Mouse (Mus musculus) myocyte (in vitro differentiated cells): ENCODE data around the gene Akap5. TPM values are rescaled to one million over a fixed set of nuclear protein-coding genes. Genes with fewer than 3 reads are reported as not detected.

Experiments
- H3K27me3 ChIP-seq: one replicate; pipeline ENCODE4 v1.6.1; 2011; ENCODE audit not compliant: control insufficient read depth, insufficient read depth, insufficient read length
- H3K36me3 ChIP-seq: one replicate; pipeline ENCODE4 v1.6.1; 2011; ENCODE audit not compliant: control insufficient read depth, insufficient read depth
- H3K4me2 ChIP-seq: one replicate; pipeline ENCODE4 v1.6.1; 2011; ENCODE audit warnings: low read depth, control low read depth
- H3K4me3 ChIP-seq: one replicate; pipeline ENCODE4 v1.5.1; 2011; ENCODE audit warnings: mild to moderate bottlenecking, control low read depth, moderate library complexity
- H3K79me2 ChIP-seq: one replicate; pipeline ENCODE4 v1.6.1; 2011; ENCODE audit not compliant: control insufficient read depth, insufficient read depth
- H3ac ChIP-seq: one replicate; pipeline ENCODE4 v1.6.1; 2011; ENCODE audit not compliant: control insufficient read depth, insufficient read length
- CEBPB ChIP-seq: IDR thresholded peaks from 2 replicates; pipeline ENCODE4 v1.6.1; 2011; ENCODE audit warnings: mild to moderate bottlenecking, moderate library complexity; ENCODE audit not compliant: poor library complexity, insufficient read depth, severe bottlenecking
- E2F4 ChIP-seq: IDR thresholded peaks from one replicate; pipeline ENCODE4 v1.6.1; 2011; ENCODE audit warnings: mild to moderate bottlenecking, control low read depth, moderate library complexity; ENCODE audit not compliant: insufficient read depth
- MAX ChIP-seq: IDR thresholded peaks from one replicate; pipeline ENCODE4 v1.6.1; 2011; ENCODE audit warnings: low read depth, mild to moderate bottlenecking, control low read depth
- MYOD1 ChIP-seq, 3 experiments: IDR thresholded peaks; one replicate each; pipeline ENCODE4 v1.6.1; 2011; ENCODE audit warnings: control low read depth in 2 of 3, low read depth in 2 of 3, mild to moderate bottlenecking in 2 of 3, moderate library complexity in 1 of 3; ENCODE audit not compliant: insufficient read length in 2 of 3, control insufficient read depth in 1 of 3
- MYOG ChIP-seq, 3 experiments: IDR thresholded peaks; one replicate each; pipeline ENCODE4 v1.6.1; 2011; ENCODE audit warnings: control low read depth in 2 of 3, low read depth in 2 of 3, mild to moderate bottlenecking in 2 of 3; ENCODE audit not compliant: insufficient read length in 2 of 3, control insufficient read depth in 1 of 3, insufficient read depth in 1 of 3
- POLR2A ChIP-seq: IDR thresholded peaks from one replicate; pipeline ENCODE4 v1.6.1; 2011; ENCODE audit warnings: low read depth, mild to moderate bottlenecking, control low read depth, moderate library complexity; ENCODE audit not compliant: insufficient read length
- POLR2AphosphoS2 ChIP-seq: IDR thresholded peaks from one replicate; pipeline ENCODE4 v1.6.1; 2011; ENCODE audit warnings: low read depth, control low read depth; ENCODE audit not compliant: insufficient read length
- REST ChIP-seq: IDR thresholded peaks from one replicate; pipeline ENCODE4 v1.6.1; 2011; ENCODE audit warnings: mild to moderate bottlenecking, control low read depth, moderate library complexity; ENCODE audit not compliant: insufficient read depth, insufficient read length
- SRF ChIP-seq: IDR thresholded peaks from one replicate; pipeline ENCODE4 v1.6.1; 2011; ENCODE audit warnings: low read depth; ENCODE audit not compliant: control insufficient read depth, insufficient read length
- TCF12 ChIP-seq: IDR thresholded peaks from one replicate; pipeline ENCODE4 v1.6.1; 2011; ENCODE audit warnings: mild to moderate bottlenecking, control low read depth; ENCODE audit not compliant: poor library complexity, insufficient read depth, severe bottlenecking
- TCF3 ChIP-seq: IDR thresholded peaks from one replicate; pipeline ENCODE4 v1.6.1; 2011; ENCODE audit warnings: low read depth, control low read depth; ENCODE audit not compliant: insufficient read length
- USF1 ChIP-seq: IDR thresholded peaks from one replicate; pipeline ENCODE4 v1.6.1; 2011; ENCODE audit warnings: low read depth, mild to moderate bottlenecking, control low read depth, moderate library complexity
- polyA plus RNA-seq: library from polyadenylated mRNA; unstranded; fragments of >200 nt; fragmentation: generic; extraction: Trizol; gene quantifications from one replicate; pipeline ENCODE4 v1.2.1, GENCODE M21; 2012; ENCODE audit warnings: missing spikeins

Gene Akap5
- polyA plus RNA-seq, 1 experiment: 0.02 TPM

GRCm38 (mm10) chr12:76303474-76303873, 21.2 kb upstream of the Akap5 start:
- Histone ChIP-seq H3K79me2 (no peaks in the 10 kb centered on the region), H3K36me3 (peaks cover 16% of the 10 kb centered on the region), H3K27me3 (no peaks in the 10 kb centered on the region), H3K4me3 (no peak overlapping the region), H3K4me2 (no peak overlapping the region), H3ac (no peak overlapping the region)
- TF ChIP-seq POLR2A (no peak), MYOG (IDR thresholded peaks at IDR 0.05; ENCODE audit: control insufficient read depth in 1 of 3, insufficient read depth in 1 of 3, insufficient read length in 2 of 3, low read depth in 2 of 3) (no peak), TCF3 (no peak), POLR2AphosphoS2 (no peak), E2F4 (no peak), USF1 (no peak), TCF12 (no peak), MAX (no peak), CEBPB (no peak), MYOD1 (IDR thresholded peaks at IDR 0.05; ENCODE audit: control insufficient read depth in 1 of 3, insufficient read length in 2 of 3, low read depth in 2 of 3) (no peak), SRF (no peak), REST (no peak)

- H3K79me2 ChIP-seq: no peaks in the 10 kb centered on the region
- H3K4me3 ChIP-seq: no peak overlapping the region
- H3K36me3 ChIP-seq: peaks cover 16% of the 10 kb centered on the region
- TF ChIP-seq TCF12: no peak
- H3K27me3 ChIP-seq: no peaks in the 10 kb centered on the region
- no peak overlapping the region for H3K4me2 ChIP-seq
- no peak overlapping the region for H3ac ChIP-seq
These were observed 20.5 kb upstream of the Akap5 start for GRCm38 (mm10) chr12:76304199-76304598.

GRCm38 (mm10) chr12:76305107-76305506, 19.6 kb upstream of the Akap5 start:
- H3ac ChIP-seq: no peak overlapping the region
- H3K79me2 ChIP-seq: no peaks in the 10 kb centered on the region
- TF ChIP-seq TCF12: no peak
- TF ChIP-seq MAX: no peak
- no peak for TF ChIP-seq REST
- TF ChIP-seq CEBPB: no peak
- no peak for TF ChIP-seq MYOG (IDR thresholded peaks at IDR 0.05; ENCODE audit: control insufficient read depth in 1 of 3, insufficient read depth in 1 of 3, insufficient read length in 2 of 3, low read depth in 2 of 3)
- no peak for TF ChIP-seq E2F4
- no peak overlapping the region for H3K4me2 ChIP-seq
- peaks cover 15% of the 10 kb centered on the region for H3K36me3 ChIP-seq
- H3K4me3 ChIP-seq: no peak overlapping the region
- H3K27me3 ChIP-seq: no peaks in the 10 kb centered on the region

- Histone ChIP-seq H3K27me3 (no peaks in the 10 kb centered on the region), H3K79me2 (no peaks in the 10 kb centered on the region), H3K36me3 (no peaks in the 10 kb centered on the region), H3ac (no peak overlapping the region), H3K4me2 (no peak overlapping the region), H3K4me3 (no peak overlapping the region)
- TF ChIP-seq POLR2A (no peak), MYOG (IDR thresholded peaks at IDR 0.05; ENCODE audit: control insufficient read depth in 1 of 3, insufficient read depth in 1 of 3, insufficient read length in 2 of 3, low read depth in 2 of 3) (no peak), USF1 (no peak), TCF12 (no peak), REST (no peak), SRF (no peak), POLR2AphosphoS2 (no peak), TCF3 (no peak), MYOD1 (IDR thresholded peaks at IDR 0.05; ENCODE audit: control insufficient read depth in 1 of 3, insufficient read length in 2 of 3, low read depth in 2 of 3) (no peak), E2F4 (no peak), MAX (no peak), CEBPB (no peak)
These were observed 17.7 kb upstream of the Akap5 start for GRCm38 (mm10) chr12:76306852-76307561.

GRCm38 (mm10) chr12:76307964-76308363, 16.7 kb upstream of the Akap5 start:
- Histone ChIP-seq H3K27me3 (no peaks in the 10 kb centered on the region), H3ac (no peak overlapping the region), H3K4me2 (peak overlapping the region; percentile 44), H3K36me3 (no peaks in the 10 kb centered on the region), H3K4me3 (no peak overlapping the region), H3K79me2 (no peaks in the 10 kb centered on the region)
- TF ChIP-seq MYOD1 (IDR thresholded peaks at IDR 0.05; ENCODE audit: control insufficient read depth in 1 of 3, insufficient read length in 2 of 3, low read depth in 2 of 3) (peak in 1 of 3 experiments; percentile 11), REST (no peak), SRF (peak; percentile 100), POLR2A (no peak)
